Mouse (Mus musculus) heart, postnatal 0 days (tissue): ENCODE results near the gene Cdh15. TPM values are rescaled to one million over a fixed set of nuclear protein-coding genes. Genes with fewer than 3 reads are reported as not detected.

Experiments used
- ATAC-seq: fragments of 200-750 bp; cut with Nextera tagmentation; 2 replicates; pipeline ENCODE4 v1.8.0; 2017; ENCODE audit warnings: low read depth, moderate number of reproducible peaks, moderate library complexity; ENCODE audit not compliant: insufficient read depth
- DNase-seq: peaks from one replicate; pipeline ENCODE4 v3.0.0-alpha.2; 2016; ENCODE audit warnings: low spot score
- H3K27ac ChIP-seq: fragments of 300-500 bp; sonication (generic); 2 replicates; pipeline ENCODE4 v1.5.1; 2014; ENCODE audit warnings: low read depth, mild to moderate bottlenecking
- H3K27me3 ChIP-seq: fragments of 300-500 bp; sonication (generic); 2 replicates; pipeline ENCODE4 v1.6.1; 2014; ENCODE audit warnings: low read length, mixed read lengths; ENCODE audit not compliant: control insufficient read depth, insufficient read depth
- H3K36me3 ChIP-seq: fragments of 300-500 bp; sonication (generic); replicated peaks from 2 replicates; pipeline ENCODE4 v1.6.1; 2014; ENCODE audit warnings: low read length, mixed read lengths; ENCODE audit not compliant: control insufficient read depth, insufficient read depth
- H3K4me1 ChIP-seq: fragments of 300-500 bp; sonication (generic); 2 replicates; pipeline ENCODE4 v1.6.1; 2014; ENCODE audit warnings: antibody characterized with exemption; ENCODE audit not compliant: control insufficient read depth, insufficient read depth
- H3K4me2 ChIP-seq: fragments of 300-500 bp; sonication (generic); 2 replicates; pipeline ENCODE4 v1.6.1; 2014; ENCODE audit warnings: low read depth, mild to moderate bottlenecking, low read length, moderate library complexity
- H3K4me3 ChIP-seq: fragments of 300-500 bp; sonication (generic); 2 replicates; pipeline ENCODE4 v1.5.1; 2014; ENCODE audit warnings: low read depth, low read length
- H3K9ac ChIP-seq: fragments of 300-500 bp; sonication (generic); replicated peaks from 2 replicates; pipeline ENCODE4 v1.6.1; 2014; ENCODE audit warnings: low read depth, low read length, mixed read lengths
- H3K9me3 ChIP-seq: fragments of 300-500 bp; sonication (generic); replicated peaks from 2 replicates; pipeline ENCODE4 v1.6.1; 2016; ENCODE audit warnings: low read length; ENCODE audit not compliant: control insufficient read depth
- CTCF ChIP-seq: IDR thresholded peaks from 2 replicates; pipeline ENCODE4 v1.5.1; 2016; ENCODE audit warnings: antibody characterized with exemption, control low read depth, low read depth
- EP300 ChIP-seq: IDR thresholded peaks from 2 replicates; pipeline ENCODE4 v1.6.1; 2016; ENCODE audit warnings: antibody characterized with exemption, low read depth
- WGBS: fragments of 180-500 bp; shearing (Covaris S2); extraction: QIAGEN DNeasy Blood & Tissue Kit; methylation state at CpG from one replicate; pipeline ENCODE4 v1.1.7; 2014; 5-methylcytosine and 5-hydroxymethylcytosine counted together
- polyA plus RNA-seq: library from polyadenylated mRNA; unstranded; fragments of >200 nt; fragmentation: Nextera tagmentation; extraction: Ambion mirVana; gene quantifications from 2 replicates; pipeline ENCODE4 v1.2.1, GENCODE M21; 2015
- total RNA-seq: library from RNA; depleted of rRNA; stranded (reverse); fragments of >200 nt; gene quantifications from 2 replicates; pipeline ENCODE4 v1.2.3, GENCODE M21; 2014; ENCODE audit warnings: low replicate concordance

The Cdh15 gene
- total and polyA plus RNA-seq, 2 experiments from 2014 or later = not detected

DNA sequence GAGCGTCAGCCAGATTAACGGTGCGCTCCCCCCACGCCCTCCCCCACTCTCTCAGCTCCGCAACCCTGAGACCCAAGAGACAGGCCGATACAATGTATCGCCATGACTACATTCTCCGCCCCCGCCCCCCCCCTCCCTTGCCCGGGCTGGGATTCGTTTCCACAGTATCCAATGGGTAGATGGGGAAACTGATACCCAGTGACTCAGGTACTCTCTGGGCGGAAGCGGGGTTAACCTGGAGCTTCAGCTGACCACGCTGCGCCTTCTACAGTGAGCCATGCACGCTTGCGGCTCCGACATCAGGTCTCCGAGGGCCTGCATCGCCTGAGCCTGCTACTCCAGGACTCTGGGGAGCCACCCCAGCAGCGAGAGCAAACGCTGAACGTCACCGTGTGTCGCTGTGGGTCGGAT lies 17.0 kb downstream of the Cdh15 start:
- WGBS = 65% methylated on average over 26 of the region's 26 CpGs
- DNase-seq = no peak
- H3K36me3 ChIP-seq = no peaks in the 10 kb centered on the region
- H3K4me3 ChIP-seq = no peak overlapping the region
- no peak overlapping the region for H3K9ac ChIP-seq
- no peaks in the 10 kb centered on the region for H3K27me3 ChIP-seq
- H3K27ac ChIP-seq = no peak overlapping the region
- TF ChIP-seq CTCF = no peak
- H3K4me2 ChIP-seq = peak overlapping the region; percentile 46
- no peak for ATAC-seq
- peaks cover 4% of the 10 kb centered on the region; the same call in 1 of the 2 replicates for H3K4me1 ChIP-seq
- H3K9me3 ChIP-seq = no peaks in the 10 kb centered on the region

DNA sequence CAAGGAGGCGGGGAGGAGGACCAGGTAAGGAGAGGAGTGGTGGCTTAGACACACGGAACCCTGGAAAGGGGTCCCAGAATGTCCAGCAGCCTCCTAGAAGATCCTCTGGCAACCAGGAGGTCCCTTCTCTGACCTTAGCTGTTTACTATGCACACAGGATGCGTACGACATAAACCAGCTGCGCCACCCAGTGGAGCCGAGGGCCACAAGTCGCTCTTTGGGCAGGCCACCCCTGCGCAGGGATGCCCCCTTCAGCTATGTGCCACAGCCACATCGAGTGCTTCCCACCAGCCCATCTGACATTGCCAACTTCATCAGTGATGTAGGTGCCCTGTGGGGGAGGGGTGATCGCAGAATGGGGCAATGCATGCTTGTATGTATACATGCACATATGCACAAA lies 17.7 kb downstream of the Cdh15 start:
- DNase-seq = no peak
- no peaks in the 10 kb centered on the region for H3K9me3 ChIP-seq
- H3K4me3 ChIP-seq = no peak overlapping the region
- TF ChIP-seq CTCF = peak; percentile 24; the same call in 1 of the 2 replicates
- TF ChIP-seq EP300 = no peak
- H3K27me3 ChIP-seq = no peaks in the 10 kb centered on the region
- ATAC-seq = no peak
- no peak overlapping the region for H3K9ac ChIP-seq
- no peak overlapping the region for H3K27ac ChIP-seq
- H3K4me2 ChIP-seq = peak overlapping the region; percentile 46; the same call in 1 of the 2 replicates
- 64% methylated on average over 10 of the region's 10 CpGs for WGBS
- H3K4me1 ChIP-seq = peaks cover 4% of the 10 kb centered on the region; the same call in 1 of the 2 replicates
- no peaks in the 10 kb centered on the region for H3K36me3 ChIP-seq

- TF ChIP-seq EP300 (no peak), CTCF (no peak)
- Histone ChIP-seq H3K4me2 (no peak overlapping the region), H3K27me3 (no peaks in the 10 kb centered on the region), H3K9ac (no peak overlapping the region), H3K36me3 (no peaks in the 10 kb centered on the region), H3K9me3 (no peaks in the 10 kb centered on the region), H3K4me3 (no peak overlapping the region), H3K27ac (no peak overlapping the region), H3K4me1 (peaks cover 4% of the 10 kb centered on the region; the same call in 1 of the 2 replicates)
- ATAC-seq (no peak), DNase-seq (no peak)
- WGBS = 77% methylated on average over 8 of the region's 8 CpGs
These were observed 18.5 kb downstream of the Cdh15 start for GRCm38 (mm10) chr8:122866231-122866630.

DNA sequence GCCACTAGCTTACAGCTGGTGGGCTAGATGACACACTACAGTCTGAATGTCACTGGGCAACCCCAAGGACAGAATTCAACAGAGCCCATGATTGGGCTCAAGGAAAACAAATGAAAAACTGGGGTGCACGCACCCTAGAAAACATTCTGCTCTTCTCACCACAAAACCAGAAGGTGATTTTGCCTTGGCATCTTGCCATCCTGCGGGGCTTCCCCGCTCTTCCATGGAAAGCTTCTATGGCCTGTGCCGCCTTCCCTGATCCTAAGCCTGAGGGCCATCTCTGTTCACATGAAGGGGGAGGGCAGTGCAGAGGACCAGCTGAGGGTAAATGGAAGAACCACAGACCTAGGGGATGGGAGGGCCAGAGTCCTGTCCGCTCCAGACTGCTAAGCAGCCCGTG lies 20.2 kb downstream of the Cdh15 start:
- H3K4me2 ChIP-seq = no peak overlapping the region
- no peak for ATAC-seq
- WGBS = 76% methylated on average over 6 of the region's 6 CpGs

GRCm38 (mm10) chr8:122870377-122870863 lies 22.7 kb downstream of the Cdh15 start:
- WGBS = 28% methylated on average over 31 of the region's 31 CpGs
- TF ChIP-seq CTCF (no peak), EP300 (no peak)
- Histone ChIP-seq H3K9ac (no peak overlapping the region), H3K4me1 (no peaks in the 10 kb centered on the region), H3K4me3 (no peak overlapping the region; the same call in 1 of the 2 replicates), H3K36me3 (no peaks in the 10 kb centered on the region), H3K27ac (no peak overlapping the region), H3K9me3 (no peaks in the 10 kb centered on the region), H3K27me3 (no peaks in the 10 kb centered on the region), H3K4me2 (peak overlapping the region; percentile 39; the same call in 1 of the 2 replicates)
- no peak for ATAC-seq
- no peak for DNase-seq

More for the DNA sequence above, 20.2 kb downstream of the Cdh15 start:
- no peak for DNase-seq
- H3K9ac ChIP-seq = no peak overlapping the region
- no peaks in the 10 kb centered on the region for H3K36me3 ChIP-seq
- no peaks in the 10 kb centered on the region for H3K27me3 ChIP-seq
- H3K4me3 ChIP-seq = no peak overlapping the region
- H3K27ac ChIP-seq = no peak overlapping the region
- TF ChIP-seq EP300 (no peak), CTCF (no peak)
- H3K9me3 ChIP-seq = no peaks in the 10 kb centered on the region
- H3K4me1 ChIP-seq = peaks cover 4% of the 10 kb centered on the region; the same call in 1 of the 2 replicates

- H3K27ac ChIP-seq = no peak overlapping the region
- ATAC-seq = no peak
- DNase-seq = no peak
- 65% methylated on average over 9 of the region's 9 CpGs for WGBS
- H3K4me2 ChIP-seq = no peak overlapping the region
- no peaks in the 10 kb centered on the region for H3K4me1 ChIP-seq
- no peaks in the 10 kb centered on the region for H3K27me3 ChIP-seq
- no peak overlapping the region for H3K4me3 ChIP-seq
- no peaks in the 10 kb centered on the region for H3K9me3 ChIP-seq
- no peak for TF ChIP-seq EP300
- H3K36me3 ChIP-seq = no peaks in the 10 kb centered on the region
- no peak overlapping the region for H3K9ac ChIP-seq
These were observed 23.9 kb downstream of the Cdh15 start for GRCm38 (mm10) chr8:122871663-122872062.
